Mouse (Mus musculus) liver, postnatal 0 days (tissue): ENCODE results near the gene Mettl15. TPM values are rescaled to one million over a fixed set of nuclear protein-coding genes. Genes with fewer than 3 reads are reported as not detected.

ENCODE experiments used
- ATAC-seq: fragments of 200-750 bp; cut with Nextera tagmentation; 2 replicates; pipeline ENCODE4 v1.8.0; 2017; ENCODE audit warnings: mild to moderate bottlenecking, moderate library complexity
- DNase-seq: peaks from one replicate; pipeline ENCODE4 v3.0.0-alpha.2; 2016
- H3K27ac ChIP-seq: fragments of 300-500 bp; sonication (generic); 2 replicates; pipeline ENCODE4 v1.5.1; 2014; ENCODE audit warnings: antibody characterized with exemption, moderate library complexity, mild to moderate bottlenecking, low read depth
- H3K27me3 ChIP-seq: fragments of 300-500 bp; sonication (generic); 2 replicates; pipeline ENCODE4 v1.6.1; 2014; ENCODE audit warnings: low read length, control low read depth, mixed read lengths; ENCODE audit not compliant: insufficient read depth
- H3K36me3 ChIP-seq: fragments of 300-500 bp; sonication (generic); replicated peaks from 2 replicates; pipeline ENCODE4 v1.6.1; 2014; ENCODE audit warnings: mild to moderate bottlenecking, control low read depth, low read length, moderate library complexity, mixed read lengths; ENCODE audit not compliant: insufficient read depth
- H3K4me1 ChIP-seq: fragments of 300-500 bp; sonication (generic); 2 replicates; pipeline ENCODE4 v1.6.1; 2014; ENCODE audit warnings: antibody characterized with exemption, mild to moderate bottlenecking, control low read depth; ENCODE audit not compliant: insufficient read depth
- H3K4me2 ChIP-seq: fragments of 300-500 bp; sonication (generic); 2 replicates; pipeline ENCODE4 v1.6.1; 2014; ENCODE audit warnings: low read depth, mild to moderate bottlenecking, low read length, moderate library complexity, mixed read lengths
- H3K4me3 ChIP-seq: fragments of 300-500 bp; sonication (generic); 2 replicates; pipeline ENCODE4 v1.5.1; 2014; ENCODE audit warnings: low read depth, low read length
- H3K9ac ChIP-seq: fragments of 300-500 bp; sonication (generic); replicated peaks from 2 replicates; pipeline ENCODE4 v1.6.1; 2014; ENCODE audit warnings: mild to moderate bottlenecking, moderate library complexity
- H3K9me3 ChIP-seq: fragments of 300-500 bp; sonication (generic); 2 replicates; pipeline ENCODE4 v1.6.1; 2016; ENCODE audit warnings: mild to moderate bottlenecking, control low read depth, low read length, mixed read lengths
- CTCF ChIP-seq: sonication (generic); IDR thresholded peaks from 2 replicates; pipeline ENCODE4 v1.5.1; 2016; ENCODE audit warnings: antibody characterized with exemption, low read depth
- EP300 ChIP-seq: IDR thresholded peaks from 2 replicates; pipeline ENCODE4 v1.6.1; 2016; ENCODE audit warnings: antibody characterized with exemption, low read depth, mild to moderate bottlenecking
- WGBS: fragments of 180-500 bp; shearing (Covaris S2); extraction: QIAGEN DNeasy Blood & Tissue Kit; methylation state at CpG from one replicate; pipeline ENCODE4 v1.1.7; 2014; ENCODE audit not compliant: insufficient replicate concordance; 5-methylcytosine and 5-hydroxymethylcytosine counted together
- polyA plus RNA-seq: library from polyadenylated mRNA; unstranded; fragments of >200 nt; fragmentation: Nextera tagmentation; extraction: Ambion mirVana; gene quantifications from 2 replicates; pipeline ENCODE4 v1.2.1, GENCODE M21; 2015

The Mettl15 gene
- 4.1 and 4.4 TPM in 2 replicates for polyA plus RNA-seq

- Histone ChIP-seq H3K9me3 (no peaks in the 10 kb centered on the region), H3K9ac (peak within 1 kb of the TSS; percentile 83), H3K4me1 (peaks cover 10% of the 10 kb centered on the region), H3K27me3 (no peaks in the 10 kb centered on the region), H3K4me2 (peak within 1 kb of the TSS; percentile 76), H3K27ac (peak within 1 kb of the TSS; percentile 84), H3K4me3 (peak within 1 kb of the TSS; percentile 73), H3K36me3 (no peaks in the 10 kb centered on the region)
- under 1% methylated on average over 51 of the region's 51 CpGs for WGBS
- peak; percentile 97 for DNase-seq
- ATAC-seq, result peak; percentile 98
- TF ChIP-seq EP300, result no peak
- TF ChIP-seq CTCF, result no peak
Observed at GRCm38 (mm10) chr2:109280600-109281340, at the start of gene Mettl15, which contains the start of gene Kif18a. Gene Mettl15, minus strand, starts transcription at chr2:109280748. Gene Kif18a, plus strand, starts transcription at chr2:109280738.

- ATAC-seq (no peak), DNase-seq (no peak)
- H3K4me2 ChIP-seq, result no peak overlapping the region
- no peaks in the 10 kb centered on the region for H3K27me3 ChIP-seq
- H3K9me3 ChIP-seq, result no peaks in the 10 kb centered on the region
- H3K27ac ChIP-seq, result no peak overlapping the region
- peaks cover 31% of the 10 kb centered on the region for H3K36me3 ChIP-seq
- no peak overlapping the region for H3K4me3 ChIP-seq
- 94% methylated on average over 5 of the region's 5 CpGs for WGBS
- no peak overlapping the region for H3K9ac ChIP-seq
- no peaks in the 10 kb centered on the region for H3K4me1 ChIP-seq
- TF ChIP-seq EP300 (no peak), CTCF (no peak)
Observed at GRCm38 (mm10) chr2:109311369-109311768, 30.8 kb upstream of the Mettl15 start.

- Histone ChIP-seq H3K4me2 (no peak overlapping the region), H3K9ac (no peak overlapping the region), H3K36me3 (peaks cover 19% of the 10 kb centered on the region), H3K4me1 (no peaks in the 10 kb centered on the region), H3K4me3 (no peak overlapping the region), H3K27me3 (no peaks in the 10 kb centered on the region), H3K9me3 (no peaks in the 10 kb centered on the region), H3K27ac (no peak overlapping the region)
- ATAC-seq (no peak), DNase-seq (no peak)
- TF ChIP-seq CTCF, result no peak
- no peak for TF ChIP-seq EP300
Observed at GRCm38 (mm10) chr2:109303638-109304037, 23.1 kb upstream of the Mettl15 start.

DNA sequence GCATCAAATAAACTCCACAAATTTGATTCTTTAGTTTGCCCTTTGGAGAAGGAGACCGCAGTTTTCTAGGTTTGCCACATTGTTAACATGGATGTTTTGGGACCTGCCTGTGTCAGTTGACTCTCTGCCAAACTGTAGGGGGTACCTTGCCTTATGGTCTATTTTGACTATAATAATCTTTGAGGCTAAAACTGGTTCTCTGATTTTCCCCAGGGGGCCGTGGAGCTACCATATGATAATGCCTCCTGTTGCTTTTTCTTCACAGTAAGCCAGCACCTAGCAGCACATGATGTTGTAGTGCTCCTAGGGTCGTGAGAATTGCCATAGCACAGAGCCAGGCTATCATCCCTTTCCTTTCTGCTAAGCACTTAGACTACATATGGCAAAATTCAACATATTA lies 21.7 kb upstream of the Mettl15 start:
- 91% methylated on average over 3 of the region's 3 CpGs for WGBS
- Histone ChIP-seq H3K4me3 (no peak overlapping the region), H3K9me3 (no peaks in the 10 kb centered on the region), H3K9ac (no peak overlapping the region), H3K4me2 (no peak overlapping the region), H3K4me1 (no peaks in the 10 kb centered on the region), H3K36me3 (peaks cover 14% of the 10 kb centered on the region), H3K27ac (no peak overlapping the region), H3K27me3 (no peaks in the 10 kb centered on the region)
- TF ChIP-seq EP300 (no peak), CTCF (no peak)
- DNase-seq (no peak), ATAC-seq (no peak)

- no peak for TF ChIP-seq EP300
- no peak for TF ChIP-seq CTCF
- Histone ChIP-seq H3K9me3 (no peaks in the 10 kb centered on the region), H3K9ac (no peak overlapping the region), H3K36me3 (peaks cover 28% of the 10 kb centered on the region), H3K27me3 (no peaks in the 10 kb centered on the region), H3K4me1 (no peaks in the 10 kb centered on the region), H3K27ac (no peak overlapping the region), H3K4me2 (no peak overlapping the region), H3K4me3 (no peak overlapping the region)
- 95% methylated on average over 1 of the region's 1 CpGs for WGBS
- ATAC-seq (no peak), DNase-seq (no peak)
Observed at GRCm38 (mm10) chr2:109298160-109298559, 17.6 kb upstream of the Mettl15 start.

GRCm38 (mm10) chr2:109296264-109296663 lies 15.7 kb upstream of the Mettl15 start:
- H3K27ac ChIP-seq, result no peak overlapping the region
- DNase-seq (no peak), ATAC-seq (peak; percentile 79)
- no peak overlapping the region for H3K4me3 ChIP-seq
- no peaks in the 10 kb centered on the region for H3K27me3 ChIP-seq
- WGBS, result 63% methylated on average over 5 of the region's 5 CpGs
- no peaks in the 10 kb centered on the region for H3K9me3 ChIP-seq
- no peaks in the 10 kb centered on the region for H3K4me1 ChIP-seq
- TF ChIP-seq EP300, result peak; percentile 64; the same call in 1 of the 2 replicates
- TF ChIP-seq CTCF, result no peak
- no peak overlapping the region for H3K9ac ChIP-seq
- H3K4me2 ChIP-seq, result no peak overlapping the region
- peaks cover 31% of the 10 kb centered on the region for H3K36me3 ChIP-seq
